Mouse (Mus musculus) adipocyte (in vitro differentiated cells): ENCODE data around the gene Gm2a.

Experiments
- DNase-seq: peaks from one replicate; pipeline ENCODE4 v3.0.0-alpha.2; 2016; ENCODE audit warnings: low spot score

Gm2a gene

DNA sequence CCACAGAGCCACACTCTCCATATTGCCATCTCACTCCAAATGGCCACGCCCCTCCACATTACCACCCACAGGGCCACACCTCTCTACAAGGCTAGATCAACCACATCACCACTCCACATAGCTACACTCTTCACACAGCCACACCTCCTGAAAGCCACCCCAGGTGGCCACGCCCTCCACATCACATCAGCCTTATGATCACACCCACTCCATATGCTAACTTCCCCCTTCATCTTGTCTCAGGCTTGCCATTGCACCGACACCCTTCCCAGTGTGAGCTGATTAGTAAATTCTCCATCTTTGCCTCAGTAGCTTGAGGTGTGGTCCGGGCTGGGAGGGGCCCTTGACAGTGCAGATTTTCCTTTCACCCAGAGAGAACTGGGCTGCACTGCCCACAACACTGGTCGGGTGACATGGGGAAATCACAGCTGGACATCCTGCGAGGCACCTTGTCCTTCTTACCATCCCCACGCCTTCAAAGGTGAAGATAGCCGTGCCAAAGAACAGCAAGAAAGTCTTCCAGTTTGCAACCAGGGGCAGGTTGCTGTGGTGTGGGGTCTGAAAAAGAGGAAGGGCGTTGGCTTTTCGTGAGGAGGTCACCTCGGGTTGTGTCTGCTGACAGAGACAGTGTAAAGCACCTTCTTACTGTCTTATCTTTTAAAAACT lies 33.3 kb downstream of the Gm2a start:
- no peak for DNase-seq

DNA sequence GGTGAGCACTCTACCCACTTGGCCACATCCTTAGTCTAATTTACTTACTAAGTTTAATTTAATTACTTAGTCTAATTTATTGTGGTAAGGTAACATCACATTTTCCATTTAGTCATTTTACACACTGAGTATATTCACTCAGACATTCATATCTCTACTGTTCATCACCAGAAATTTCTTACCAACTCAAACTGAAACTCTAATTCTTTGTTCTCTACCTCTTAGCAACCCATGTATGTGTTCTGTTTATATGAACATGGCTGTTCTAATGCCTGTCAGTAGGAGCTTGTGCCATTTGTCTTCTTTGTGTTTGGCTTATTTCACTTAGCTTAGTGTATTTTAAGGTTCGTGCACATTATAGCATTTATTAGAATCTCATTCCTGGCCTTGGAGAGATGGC lies 34.0 kb downstream of the Gm2a start:
- no peak for DNase-seq

DNA sequence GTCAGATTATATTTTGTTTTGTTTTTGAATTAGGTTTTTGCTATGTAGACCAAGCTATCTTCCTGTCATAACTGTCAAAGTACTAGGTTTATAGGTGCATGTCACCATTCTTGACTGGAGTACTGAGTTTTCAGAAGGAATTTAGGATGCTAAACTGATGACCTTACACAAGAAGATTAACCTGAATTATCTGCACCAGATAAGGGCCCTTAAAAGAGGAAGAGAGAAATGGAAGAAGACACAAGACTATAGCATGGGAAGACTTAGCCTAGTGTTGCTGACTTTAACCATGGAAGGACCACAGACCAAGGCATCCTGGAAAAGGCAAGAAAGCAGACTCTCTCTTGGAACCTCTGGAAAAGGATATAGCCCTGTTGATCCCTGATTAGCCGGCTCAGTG lies 35.3 kb downstream of the Gm2a start:
- DNase-seq = no peak

GRCm38 (mm10) chr11:55134407-55134806 lies 36.5 kb downstream of the Gm2a start:
- no peak for DNase-seq

- DNase-seq = no peak
These were observed 37.0 kb downstream of the Gm2a start for GRCm38 (mm10) chr11:55134871-55135270.

DNA sequence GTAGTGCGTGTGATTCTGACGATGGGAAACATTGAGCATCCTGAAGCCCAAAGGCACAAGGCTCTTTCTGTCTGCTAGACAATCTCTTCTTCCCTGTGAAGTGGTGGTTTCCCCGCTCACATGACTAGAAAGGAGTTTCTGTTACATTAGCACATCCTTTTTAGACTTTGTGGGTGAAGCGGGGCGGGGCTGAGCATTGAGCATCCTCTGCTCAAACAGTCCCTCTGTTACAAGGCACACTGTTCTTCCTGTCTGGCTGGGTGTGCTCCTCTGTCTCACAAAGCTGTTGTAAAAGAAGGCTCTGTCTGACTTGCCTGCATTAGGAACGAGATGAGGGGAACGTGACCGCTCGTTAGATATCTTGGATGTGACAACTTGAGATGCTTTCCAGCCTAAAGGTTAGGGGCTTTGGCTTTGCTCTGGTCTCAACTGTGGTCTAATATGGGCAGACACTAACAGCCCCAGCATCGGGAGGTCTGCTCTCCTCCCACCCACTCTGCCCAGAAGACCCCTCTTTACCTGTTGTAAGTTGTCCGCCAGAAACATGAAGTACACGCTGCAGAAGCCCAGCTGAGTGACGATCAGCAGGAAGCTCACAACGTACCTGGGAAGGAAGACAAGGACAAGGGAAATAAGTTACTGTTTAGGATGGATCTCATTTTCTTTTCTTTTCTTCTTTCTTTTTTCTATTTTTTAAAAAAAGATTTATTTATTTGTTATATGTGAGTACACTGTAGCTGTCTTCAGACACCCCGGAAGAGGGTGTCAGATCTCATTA lies 39.0 kb downstream of the Gm2a start:
- DNase-seq = no peak

- no peak for DNase-seq
These were observed 39.7 kb downstream of the Gm2a start for GRCm38 (mm10) chr11:55137646-55138045.

DNA sequence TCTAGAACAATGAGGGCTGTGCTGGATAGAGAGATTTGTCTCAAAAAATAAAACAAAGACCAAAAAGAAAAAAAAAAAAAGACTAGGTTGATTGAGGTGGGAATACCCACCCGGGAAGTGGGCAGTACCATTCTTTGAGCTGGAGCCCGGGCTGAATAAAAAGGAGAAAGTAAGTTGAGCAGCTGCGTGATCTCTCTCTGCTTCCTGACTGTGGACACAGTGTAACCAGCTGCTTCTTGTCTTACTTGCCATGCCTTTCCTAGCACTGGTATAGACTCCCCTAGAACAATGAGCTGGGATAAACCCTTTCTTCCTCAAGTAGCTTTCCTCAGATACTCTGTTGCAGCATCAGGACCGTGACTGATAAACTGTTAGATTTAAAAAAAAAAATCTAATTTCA lies 43.6 kb downstream of the Gm2a start:
- DNase-seq = no peak

DNA sequence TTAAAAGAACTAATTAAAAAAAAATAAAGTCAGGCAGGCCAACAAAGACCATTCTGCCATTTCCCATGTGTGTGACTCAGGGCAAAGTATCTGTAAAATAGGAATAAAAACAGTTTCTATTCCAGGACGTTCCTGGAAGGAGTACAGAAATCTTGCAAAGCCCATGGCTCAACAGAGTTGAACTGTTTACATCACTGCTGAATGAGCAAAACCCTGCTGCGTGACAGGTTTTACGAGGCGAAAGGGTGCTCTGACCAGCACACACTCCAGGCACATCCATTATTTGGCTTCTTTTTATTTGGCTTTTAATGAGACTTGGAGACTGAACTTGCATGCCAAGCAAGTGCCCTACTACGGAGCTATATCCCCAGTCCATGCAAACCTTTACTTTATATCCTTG lies 46.1 kb downstream of the Gm2a start:
- DNase-seq = peak; percentile 81

DNA sequence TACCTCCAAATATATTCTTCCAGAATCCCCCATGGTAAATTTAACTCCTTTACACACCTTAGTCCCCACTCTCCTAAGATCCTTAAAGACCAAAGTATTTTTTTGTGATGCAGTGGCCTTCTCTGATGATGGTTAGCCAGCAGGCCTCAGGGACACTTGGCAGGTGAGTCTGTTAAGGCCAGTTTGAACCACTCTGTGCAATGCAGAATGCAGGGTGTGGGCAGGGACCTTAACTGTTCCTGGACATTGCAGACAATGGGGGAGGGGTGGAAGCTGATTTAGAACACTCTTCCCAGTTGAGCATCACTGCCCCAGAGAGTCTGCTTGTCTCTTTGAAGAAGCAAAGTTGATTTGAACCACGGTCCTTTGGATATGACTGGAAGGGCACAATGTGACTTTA lies 48.9 kb downstream of the Gm2a start:
- no peak for DNase-seq

GRCm38 (mm10) chr11:55147423-55147822 lies 49.5 kb downstream of the Gm2a start:
- no peak for DNase-seq

DNA sequence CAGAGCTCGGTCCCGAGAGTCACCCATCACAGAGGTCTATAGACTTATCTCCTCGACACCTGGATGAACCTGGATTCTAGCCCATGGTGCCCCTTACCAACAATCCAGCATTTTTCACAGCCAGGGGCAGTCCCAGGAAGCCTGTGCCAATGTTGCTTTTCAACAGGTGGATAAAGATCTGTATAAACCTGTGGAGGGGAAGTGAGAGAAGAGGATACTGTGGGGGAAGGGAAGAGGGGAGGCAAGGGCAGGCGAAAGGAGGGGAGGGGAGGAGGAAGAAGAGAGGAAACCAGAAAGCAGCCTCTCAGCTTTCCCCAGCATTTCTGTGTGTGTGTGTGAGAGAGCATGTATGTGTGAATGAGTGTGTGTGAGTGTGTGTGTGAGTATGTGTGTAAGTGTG lies 50.5 kb downstream of the Gm2a start:
- no peak for DNase-seq

DNA sequence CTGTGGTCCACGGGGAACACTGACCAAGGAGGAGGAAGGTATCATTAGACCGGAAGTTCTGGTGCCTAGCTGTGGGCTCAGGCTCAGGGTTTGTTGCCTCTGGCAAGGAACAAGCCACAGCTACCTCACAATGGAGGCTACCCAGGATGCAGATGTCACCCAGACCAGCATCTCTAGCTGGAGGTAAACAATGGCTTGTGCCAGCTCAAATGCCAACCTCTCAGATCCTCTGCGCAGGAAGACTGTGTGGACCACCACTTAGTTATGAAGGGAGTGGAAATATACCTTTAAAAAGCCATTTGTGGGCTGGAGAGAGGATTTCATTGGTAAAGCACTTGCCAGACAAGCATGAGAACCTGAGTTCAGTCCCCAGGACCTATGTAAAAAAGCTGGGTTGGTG lies 53.7 kb downstream of the Gm2a start, which contains the start of gene Slc36a3:
TSS of gene Slc36a3 (minus strand) at position 101 of the 400 bp plus-strand sequence.
- DNase-seq = no peak

DNA sequence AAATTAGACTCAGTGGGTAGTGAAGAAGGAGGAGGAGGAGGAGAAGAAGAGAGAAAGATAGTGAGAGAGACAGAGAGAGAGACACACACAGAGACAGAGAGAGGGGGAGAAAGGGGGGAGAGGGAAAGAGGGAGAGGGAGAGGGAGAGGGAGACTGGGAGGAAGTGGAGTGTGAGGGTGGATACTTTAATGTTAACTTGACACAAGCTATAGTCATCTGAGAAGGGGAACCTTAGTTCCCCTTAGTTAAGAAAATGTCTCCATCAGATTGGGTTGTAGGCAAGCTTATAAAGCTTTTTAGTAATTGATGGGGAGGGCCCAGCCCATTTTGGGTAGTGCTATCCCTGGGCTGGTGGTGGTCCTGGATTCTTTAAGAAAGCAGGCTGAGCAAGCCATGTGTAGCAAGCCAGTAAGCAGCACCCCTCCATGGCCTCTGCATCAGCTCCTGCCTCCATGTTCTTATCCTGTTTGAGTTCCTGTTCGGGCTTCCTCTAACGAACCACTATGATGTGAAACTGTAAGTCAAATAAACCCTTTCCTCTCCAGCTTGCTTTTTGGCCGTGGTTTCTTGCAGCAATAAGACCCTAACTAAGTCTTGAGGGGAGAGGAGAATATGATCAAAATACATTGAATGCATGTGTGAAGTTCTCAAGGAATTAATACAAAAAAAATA lies 56.6 kb downstream of the Gm2a start:
- DNase-seq = no peak

GRCm38 (mm10) chr11:55155070-55155421 lies 57.1 kb downstream of the Gm2a start:
- DNase-seq = no peak

GRCm38 (mm10) chr11:55158785-55159359 lies 61.0 kb downstream of the Gm2a start:
- peak; percentile 87 for DNase-seq
